Mouse (Mus musculus): ENCODE measurements around the gene Smim10l2a.
"Not testable (repeated sequence)": the region's sequence is repeated elsewhere in the genome, so short reads cannot be mapped to it uniquely, and the experiment has no call there.

GRCm38 (mm10) chrX:56374431-56375128, at the start of gene Smim10l2a:
- TF ChIP-seq CTCF (IDR thresholded peaks at IDR 0.05; ENCODE audit: low read depth); EP300 (optimal IDR thresholded peaks at IDR 0.05): not testable (repeated sequence)

All from stomach, postnatal 0 days (tissue).